Mouse (Mus musculus) embryonic fibroblast, embryonic 13.5 days (primary cell): ENCODE results near the gene Tsen15.

ENCODE experiments used
- CTCF ChIP-seq: IDR thresholded peaks from 2 replicates; pipeline ENCODE4 v1.5.1; 2011; ENCODE audit warnings: mild to moderate bottlenecking, control low read depth, low read length, moderate library complexity, borderline replicate concordance; ENCODE audit not compliant: insufficient read depth
- POLR2A ChIP-seq: IDR thresholded peaks from 2 replicates; pipeline ENCODE4 v1.6.1; 2011; ENCODE audit warnings: low read depth, mild to moderate bottlenecking, control low read depth, low read length, moderate library complexity

GRCm38 (mm10) chr1:152389271-152389670 is 2.8 kb upstream of the Tsen15 start:
- no peak for TF ChIP-seq CTCF
- TF ChIP-seq POLR2A: no peak
